Mouse (Mus musculus) cortical plate, adult 2 months (tissue): ENCODE data around the gene Tnpo1.

Experiments used
- CTCF ChIP-seq: fragments of 200-500 bp; IDR thresholded peaks from 2 replicates; pipeline ENCODE4 v1.5.1; 2011; ENCODE audit warnings: mild to moderate bottlenecking, control low read depth, low read length; ENCODE audit not compliant: insufficient read depth; ENCODE audit errors: extremely low read depth
- POLR2A ChIP-seq: fragments of 200-500 bp; IDR thresholded peaks from 2 replicates; pipeline ENCODE4 v1.6.1; 2011; ENCODE audit warnings: mild to moderate bottlenecking, low read length, control low read depth; ENCODE audit not compliant: insufficient read depth; ENCODE audit errors: extremely low read depth

DNA sequence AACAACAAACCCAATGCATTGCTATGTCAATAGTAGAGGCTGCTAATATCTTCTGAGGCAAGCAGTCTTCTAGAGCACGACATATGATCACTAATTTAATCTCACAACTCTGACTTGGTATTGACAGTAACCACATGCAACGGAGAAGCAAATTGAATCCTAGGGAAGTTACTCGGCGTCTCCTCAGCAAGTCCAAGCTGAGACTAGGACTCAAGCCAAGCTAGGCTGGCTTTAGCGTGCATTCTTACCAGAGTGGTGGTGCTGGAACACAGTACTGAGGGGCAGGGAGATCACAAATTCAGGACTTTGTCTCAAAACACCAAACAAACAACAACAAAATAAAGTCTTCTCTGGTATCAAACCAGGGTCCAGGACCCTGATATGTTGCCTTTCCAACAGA, 28.6 kb downstream of the Tnpo1 start:
- TF ChIP-seq CTCF (no peak), POLR2A (no peak)
